Mouse (Mus musculus) gastrocnemius, adult 2 months (tissue): Measurements from ENCODE around the gene Pgm2l1. TPM values are rescaled to one million over a fixed set of nuclear protein-coding genes. Genes with fewer than 3 reads are reported as not detected.
A peak's percentile ranks its signal among the peaks of the same experiment; 100 is the strongest.

Experiments
- DNase-seq: peaks from one replicate; pipeline ENCODE4 v3.0.0; 2022
- H3K27ac ChIP-seq: fragments of 200-600 bp; 2 replicates; pipeline ENCODE4 v1.8.1; 2022; ENCODE audit warnings: mild to moderate bottlenecking
- H3K4me3 ChIP-seq: fragments of 200-600 bp; 2 replicates; pipeline ENCODE4 v1.8.1; 2022; ENCODE audit warnings: mild to moderate bottlenecking, moderate library complexity
- CTCF ChIP-seq: fragments of 200-600 bp; IDR thresholded peaks from 2 replicates; pipeline ENCODE4 v1.8.1; 2022; ENCODE audit warnings: antibody characterized with exemption, mild to moderate bottlenecking, moderate library complexity
- intact Hi-C: fragments of 180-260 bp; cut with DNase I; formaldehyde crosslinking; loops from one replicate; pipeline ENCODE4 v1.15.1; 2025
- total RNA-seq, 2 experiments: library from RNA; stranded (reverse); gene quantifications; 2 replicates each; pipeline ENCODE4 v1.2.3; 2021

The Pgm2l1 gene
- total RNA-seq, 2 experiments from 2014 or later, result 16.0 to 19.3 TPM

DNA sequence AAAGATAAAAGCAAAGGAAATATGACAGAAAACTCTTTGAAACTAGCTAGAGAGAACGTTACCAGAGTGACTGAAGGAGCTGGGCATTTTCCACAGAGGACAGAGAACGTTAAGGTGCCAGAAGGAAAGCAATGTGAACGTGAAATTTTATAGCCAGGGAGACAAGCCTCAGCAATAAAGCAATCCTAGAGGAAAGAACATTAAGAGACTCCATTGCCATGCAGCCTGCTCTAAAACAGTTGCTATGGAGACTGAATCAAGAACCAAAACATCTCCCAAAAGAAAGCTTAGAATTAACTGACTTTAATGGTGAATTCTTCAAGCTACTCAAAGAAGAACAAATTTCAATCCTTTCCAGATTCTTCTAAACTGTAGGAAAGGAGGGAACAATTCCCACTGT is 56.1 kb downstream of the Pgm2l1 start:
- Histone ChIP-seq H3K4me3 (no peak overlapping the region), H3K27ac (no peak overlapping the region)
- intact Hi-C loops, result no loop called here
- TF ChIP-seq CTCF, result no peak
- no peak for DNase-seq

- peak; percentile 30 for DNase-seq
- Histone ChIP-seq H3K4me3 (peak within 1 kb of the TSS; percentile 66), H3K27ac (no peak within 1 kb of the TSS)
- peak; percentile 7; the same call in 1 of the 2 replicates for TF ChIP-seq CTCF
- intact Hi-C loops, result no loop called here
Observed at GRCm38 (mm10) chr7:100285383-100285782, 58.2 kb downstream of the Pgm2l1 start, which contains the start of gene P4ha3. Gene P4ha3, plus strand, starts transcription at chr7:100285520.

- intact Hi-C loops, result no loop called here
- H3K27ac ChIP-seq, result no peak overlapping the region
- TF ChIP-seq CTCF, result no peak
- peak; percentile 58 for DNase-seq
- peak overlapping the region; percentile 56 for H3K4me3 ChIP-seq
Observed at GRCm38 (mm10) chr7:100287748-100288578, 60.8 kb downstream of the Pgm2l1 start.

DNA sequence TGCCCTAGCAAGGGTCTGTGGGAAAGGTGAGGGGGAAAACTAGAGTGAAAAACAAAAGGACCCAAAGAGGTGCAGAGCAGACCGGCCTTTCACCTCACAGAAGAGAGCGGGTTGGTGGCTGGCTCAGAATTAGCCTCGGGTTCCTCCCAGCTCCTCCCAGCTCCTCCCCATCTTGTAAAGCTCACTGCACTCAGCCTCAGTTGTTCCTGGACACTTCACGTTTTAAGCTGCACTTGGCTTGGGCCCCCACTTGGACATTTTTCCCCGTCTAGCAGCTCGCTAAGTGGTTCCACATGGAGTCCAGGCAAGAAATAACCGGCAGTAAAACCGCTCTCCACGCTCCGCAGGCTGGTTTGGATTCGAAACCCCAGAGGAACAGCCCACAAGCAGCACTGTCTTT is 61.4 kb downstream of the Pgm2l1 start:
- intact Hi-C loops, result no loop called here
- Histone ChIP-seq H3K4me3 (peak overlapping the region; percentile 56), H3K27ac (no peak overlapping the region)
- DNase-seq, result peak; percentile 60
- no peak for TF ChIP-seq CTCF

GRCm38 (mm10) chr7:100293546-100293945 is 66.4 kb downstream of the Pgm2l1 start:
- intact Hi-C loops, result no loop called here
- no peak for TF ChIP-seq CTCF
- no peak for DNase-seq
- Histone ChIP-seq H3K27ac (no peak overlapping the region), H3K4me3 (no peak overlapping the region)

GRCm38 (mm10) chr7:100295745-100296144 is 68.6 kb downstream of the Pgm2l1 start:
- H3K4me3 ChIP-seq, result no peak overlapping the region
- TF ChIP-seq CTCF, result no peak
- intact Hi-C loops, result no loop called here
- DNase-seq, result no peak
- H3K27ac ChIP-seq, result no peak overlapping the region

DNA sequence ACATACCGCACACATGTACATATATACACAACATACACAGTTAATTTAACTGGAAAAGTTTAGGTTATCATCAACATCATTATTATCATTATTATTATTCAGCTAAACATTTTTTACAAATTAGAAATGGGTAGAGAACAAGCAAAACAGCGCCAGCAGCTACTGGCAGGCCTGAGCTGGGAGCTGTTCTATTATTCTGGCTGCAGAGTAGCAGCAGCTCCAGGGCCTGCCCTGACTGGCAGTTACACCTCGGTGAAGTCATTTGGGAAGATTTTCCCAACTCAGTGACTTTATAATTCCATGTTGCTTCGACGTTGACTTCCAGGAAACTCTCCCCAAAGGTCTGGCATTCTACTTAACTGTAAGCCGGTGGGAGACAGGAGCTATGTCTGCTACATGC is 69.5 kb downstream of the Pgm2l1 start:
- no peak for TF ChIP-seq CTCF

DNA sequence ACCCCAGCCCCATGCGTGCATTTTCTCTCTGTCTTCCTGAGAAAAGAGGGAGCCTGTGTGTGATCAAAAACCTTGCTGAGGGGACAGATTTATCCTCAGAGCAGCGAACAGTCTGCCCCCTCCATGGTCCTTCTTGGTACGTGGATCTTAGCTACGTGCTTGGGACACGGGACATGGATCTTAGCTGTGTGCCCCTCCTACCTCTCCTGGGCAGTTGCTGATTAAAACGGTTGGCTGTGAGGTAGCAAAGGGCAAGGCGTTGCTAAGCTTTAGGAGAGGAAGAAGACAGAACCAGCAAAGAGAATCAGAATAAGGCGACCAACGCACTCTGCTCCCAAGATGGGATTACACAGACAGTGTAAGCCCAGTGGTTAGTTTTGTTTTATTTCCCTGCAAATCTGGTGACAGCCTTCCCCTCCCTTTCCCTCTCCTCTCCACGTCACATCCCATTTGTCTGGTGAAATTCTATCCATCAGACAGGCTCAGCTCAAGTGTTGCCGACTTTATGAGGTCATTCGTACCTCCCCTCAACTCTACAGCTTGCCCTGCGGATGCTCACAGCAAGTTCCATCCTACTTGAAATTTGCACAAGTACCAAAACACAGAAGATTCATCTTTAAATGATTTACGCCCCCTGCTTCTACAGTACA is 71.8 kb downstream of the Pgm2l1 start:
- intact Hi-C loops, result no loop called here
- H3K4me3 ChIP-seq, result no peak overlapping the region
- DNase-seq, result no peak
- no peak overlapping the region for H3K27ac ChIP-seq
- TF ChIP-seq CTCF, result no peak

More for the DNA sequence above, 69.5 kb downstream of the Pgm2l1 start:
- no peak overlapping the region for H3K27ac ChIP-seq
- no peak overlapping the region for H3K4me3 ChIP-seq
- DNase-seq, result no peak
- intact Hi-C loops, result no loop called here

GRCm38 (mm10) chr7:100301390-100301789 is 74.2 kb downstream of the Pgm2l1 start:
- Histone ChIP-seq H3K27ac (no peak overlapping the region), H3K4me3 (no peak overlapping the region)
- intact Hi-C loops, result no loop called here
- no peak for TF ChIP-seq CTCF
- DNase-seq, result no peak

DNA sequence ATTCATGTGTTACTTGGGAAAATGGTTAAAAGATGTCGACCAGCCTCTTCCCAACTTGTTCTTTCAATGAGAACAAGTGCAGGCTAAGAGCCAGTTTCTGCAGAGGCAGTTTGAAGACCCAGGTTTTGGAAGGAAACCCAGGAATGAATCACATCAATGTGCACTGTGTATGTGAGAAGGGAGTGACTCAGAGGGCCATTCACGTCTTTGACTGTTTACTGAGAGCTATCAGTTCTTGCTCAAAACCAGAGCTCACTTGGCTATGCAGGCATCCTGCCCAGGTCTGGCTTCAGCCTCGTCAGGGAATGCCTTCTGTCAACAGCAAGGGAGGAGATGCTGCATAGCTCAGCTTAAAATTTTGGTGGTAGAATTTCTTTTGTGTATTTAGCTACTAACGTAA is 75.1 kb downstream of the Pgm2l1 start:
- H3K27ac ChIP-seq, result 0 out of 2 replicates have a peak overlapping the region, but pooled peaks have one; percentile 20
- intact Hi-C loops, result no loop called here

GRCm38 (mm10) chr7:100305894-100306293 is 78.7 kb downstream of the Pgm2l1 start:
- no peak for DNase-seq
- no peak overlapping the region for H3K4me3 ChIP-seq
- H3K27ac ChIP-seq, result no peak overlapping the region
- no peak for TF ChIP-seq CTCF
- intact Hi-C loops, result no loop called here

More for the DNA sequence above, 75.1 kb downstream of the Pgm2l1 start:
- DNase-seq, result peak; percentile 62
- no peak overlapping the region for H3K4me3 ChIP-seq
- TF ChIP-seq CTCF, result no peak

- Histone ChIP-seq H3K4me3 (no peak overlapping the region), H3K27ac (no peak overlapping the region)
- TF ChIP-seq CTCF, result no peak
- intact Hi-C loops, result no loop called here
- DNase-seq, result no peak
Observed at GRCm38 (mm10) chr7:100307872-100308653, 80.9 kb downstream of the Pgm2l1 start.

- DNase-seq, result no peak
- no peak for TF ChIP-seq CTCF
- no peak overlapping the region for H3K27ac ChIP-seq
- no peak overlapping the region for H3K4me3 ChIP-seq
- intact Hi-C loops, result no loop called here
Observed at GRCm38 (mm10) chr7:100309216-100309615, 82.0 kb downstream of the Pgm2l1 start.
